Comparison of ENCODE assay signal across 13 mouse cellular contexts in genomic region chr8:44548885-44549284, GRCm38 (mm10).
"Had no signal": no experiment of that assay in that cellular context is flagged by ENCODE, and none has a peak within 500 bp of the region (broad histone marks: within the 10 kb centered on the region; RNA-seq: fewer than 3 reads in every experiment).

No protein-coding gene starts in this region.

- H3K27me3 ChIP-seq: limb, embryonic 15.5 days; liver, embryonic 12.5 days; neural tube, embryonic 12.5 days had no signal

- H3K9me3 ChIP-seq: limb, embryonic 15.5 days; liver, embryonic 12.5 days; midbrain, embryonic 10.5 days; neural tube, embryonic 12.5 days had no signal

- H3K9ac ChIP-seq: limb, embryonic 15.5 days; liver, embryonic 12.5 days; lung, embryonic 14.5 days; neural tube, embryonic 12.5 days had no signal

- H3K4me3 ChIP-seq: limb, embryonic 15.5 days; liver, embryonic 12.5 days; midbrain, embryonic 10.5 days; neural tube, embryonic 12.5 days had no signal

- H3K4me2 ChIP-seq: limb, embryonic 15.5 days; liver, embryonic 12.5 days; lung, embryonic 14.5 days; neural tube, embryonic 12.5 days had no signal

- H3K27ac ChIP-seq: limb, embryonic 15.5 days; liver, embryonic 12.5 days; midbrain, embryonic 10.5 days; neural tube, embryonic 12.5 days had no signal

- H3K4me1 ChIP-seq: limb, embryonic 15.5 days; liver, embryonic 12.5 days; midbrain, embryonic 10.5 days; neural tube, embryonic 12.5 days had no signal

- H3K36me3 ChIP-seq: limb, embryonic 15.5 days; liver, embryonic 12.5 days; midbrain, embryonic 10.5 days; neural tube, embryonic 12.5 days had no signal

- DNase-seq: kidney, postnatal 14 days; left cerebral cortex, postnatal 4 days; lung, embryonic 14.5 days; lung, postnatal 10 days; lung, postnatal 4 days; midbrain, embryonic 14.5 days; spleen, adult 18-20 months; thymus, adult 18-20 months; thymus, postnatal 14 days had no signal

- ATAC-seq: liver, embryonic 12.5 days had no signal
